Mouse (Mus musculus) kidney, embryonic 15.5 days (tissue): Measurements from ENCODE around the gene Pxdn. TPM values are rescaled to one million over a fixed set of nuclear protein-coding genes. Genes with fewer than 3 reads are reported as not detected.

ENCODE experiments used
- ATAC-seq: fragments of 200-750 bp; cut with Nextera tagmentation; replicated peaks from 2 replicates; pipeline ENCODE4 v1.8.0; 2017; ENCODE audit warnings: moderate TSS enrichment; ENCODE audit not compliant: low FRiP score
- H3K27ac ChIP-seq: fragments of 300-500 bp; sonication (generic); 2 replicates; pipeline ENCODE4 v1.5.1; 2015; ENCODE audit warnings: mild to moderate bottlenecking, inconsistent platforms
- H3K27me3 ChIP-seq: fragments of 300-500 bp; sonication (generic); 2 replicates; pipeline ENCODE4 v1.6.1; 2015; ENCODE audit warnings: inconsistent platforms
- H3K36me3 ChIP-seq: fragments of 300-500 bp; sonication (generic); 2 replicates; pipeline ENCODE4 v1.6.1; 2015; ENCODE audit warnings: inconsistent platforms
- H3K4me1 ChIP-seq: fragments of 300-500 bp; sonication (generic); 2 replicates; pipeline ENCODE4 v1.6.1; 2015; ENCODE audit warnings: inconsistent platforms
- H3K4me2 ChIP-seq: fragments of 300-500 bp; sonication (generic); 2 replicates; pipeline ENCODE4 v1.6.1; 2015; ENCODE audit warnings: moderate library complexity, mild to moderate bottlenecking, inconsistent platforms
- H3K4me3 ChIP-seq: fragments of 300-500 bp; sonication (generic); replicated peaks from 2 replicates; pipeline ENCODE4 v1.5.1; 2015; ENCODE audit warnings: mild to moderate bottlenecking, inconsistent platforms
- H3K9ac ChIP-seq: fragments of 300-500 bp; sonication (generic); 2 replicates; pipeline ENCODE4 v1.6.1; 2015; ENCODE audit warnings: mild to moderate bottlenecking, inconsistent platforms
- H3K9me3 ChIP-seq: fragments of 300-500 bp; sonication (generic); replicated peaks from 2 replicates; pipeline ENCODE4 v1.6.1; 2016; ENCODE audit warnings: inconsistent platforms
- WGBS: fragments of 180-500 bp; shearing (Covaris S2); methylation state at CpG from one replicate; pipeline ENCODE4 v1.1.7; 2015; ENCODE audit warnings: mixed read lengths; 5-methylcytosine and 5-hydroxymethylcytosine counted together
- polyA plus RNA-seq: library from polyadenylated mRNA; unstranded; fragments of >200 nt; fragmentation: Nextera tagmentation; extraction: Ambion mirVana; gene quantifications from 2 replicates; pipeline ENCODE4 v1.2.1, GENCODE M21; 2015

Gene Pxdn
- polyA plus RNA-seq, 1 experiment from 2014 or later: 100.0 TPM

- Histone ChIP-seq H3K9me3 (no peaks in the 10 kb centered on the region), H3K27me3 (no peaks in the 10 kb centered on the region), H3K36me3 (peaks cover 94% of the 10 kb centered on the region), H3K4me1 (no peaks in the 10 kb centered on the region), H3K9ac (no peak overlapping the region), H3K4me2 (no peak overlapping the region), H3K27ac (no peak overlapping the region), H3K4me3 (no peak overlapping the region)
- WGBS: 96% methylated on average over 16 of the region's 16 CpGs
- no peak for ATAC-seq
These were observed 64.5 kb downstream of the Pxdn start for GRCm38 (mm10) chr12:30001951-30002350.

- H3K4me1 ChIP-seq: no peaks in the 10 kb centered on the region
- H3K36me3 ChIP-seq: peaks cover 91% of the 10 kb centered on the region
These were observed 66.4 kb downstream of the Pxdn start for GRCm38 (mm10) chr12:30003680-30004364.

GRCm38 (mm10) chr12:30004365-30004723 lies 66.9 kb downstream of the Pxdn start:
- Histone ChIP-seq H3K4me1 (no peaks in the 10 kb centered on the region), H3K4me2 (no peak overlapping the region), H3K36me3 (peaks cover 91% of the 10 kb centered on the region), H3K9me3 (no peaks in the 10 kb centered on the region), H3K27me3 (no peaks in the 10 kb centered on the region), H3K4me3 (no peak overlapping the region), H3K9ac (no peak overlapping the region), H3K27ac (no peak overlapping the region)
- ATAC-seq: no peak
- WGBS: 85% methylated on average over 5 of the region's 5 CpGs

More at GRCm38 (mm10) chr12:30003680-30004364, 66.4 kb downstream of the Pxdn start:
- Histone ChIP-seq H3K9me3 (no peaks in the 10 kb centered on the region), H3K4me2 (no peak overlapping the region), H3K9ac (no peak overlapping the region), H3K27me3 (no peaks in the 10 kb centered on the region), H3K4me3 (no peak overlapping the region), H3K27ac (no peak overlapping the region)
- WGBS: 84% methylated on average over 14 of the region's 14 CpGs
- no peak for ATAC-seq

- Histone ChIP-seq H3K4me3 (no peak overlapping the region), H3K4me1 (no peaks in the 10 kb centered on the region), H3K27ac (no peak overlapping the region), H3K9me3 (no peaks in the 10 kb centered on the region), H3K4me2 (no peak overlapping the region), H3K36me3 (peaks cover 89% of the 10 kb centered on the region), H3K27me3 (no peaks in the 10 kb centered on the region), H3K9ac (no peak overlapping the region)
- no peak for ATAC-seq
- 80% methylated on average over 9 of the region's 9 CpGs for WGBS
These were observed 69.2 kb downstream of the Pxdn start for GRCm38 (mm10) chr12:30006586-30006985.

GRCm38 (mm10) chr12:30008741-30009140 lies 71.3 kb downstream of the Pxdn start:
- no peak overlapping the region for H3K4me2 ChIP-seq
- H3K27ac ChIP-seq: no peak overlapping the region
- WGBS: 90% methylated on average over 5 of the region's 5 CpGs
- no peaks in the 10 kb centered on the region for H3K27me3 ChIP-seq
- no peak overlapping the region for H3K9ac ChIP-seq
- no peak overlapping the region for H3K4me3 ChIP-seq
- no peaks in the 10 kb centered on the region for H3K4me1 ChIP-seq
- no peaks in the 10 kb centered on the region for H3K9me3 ChIP-seq
- H3K36me3 ChIP-seq: peaks cover 89% of the 10 kb centered on the region
- no peak for ATAC-seq

- WGBS: 87% methylated on average over 9 of the region's 9 CpGs
- no peaks in the 10 kb centered on the region for H3K27me3 ChIP-seq
- H3K9me3 ChIP-seq: no peaks in the 10 kb centered on the region
- H3K4me3 ChIP-seq: no peak overlapping the region
- no peak overlapping the region for H3K9ac ChIP-seq
- no peak for ATAC-seq
- H3K4me1 ChIP-seq: no peaks in the 10 kb centered on the region
- H3K27ac ChIP-seq: no peak overlapping the region
- H3K36me3 ChIP-seq: peaks cover 84% of the 10 kb centered on the region
- no peak overlapping the region for H3K4me2 ChIP-seq
These were observed 78.1 kb downstream of the Pxdn start for GRCm38 (mm10) chr12:30015501-30015900.

GRCm38 (mm10) chr12:30017131-30017530 lies 79.7 kb downstream of the Pxdn start:
- H3K4me1 ChIP-seq: no peaks in the 10 kb centered on the region
- H3K4me2 ChIP-seq: no peak overlapping the region
- H3K27ac ChIP-seq: no peak overlapping the region
- no peak overlapping the region for H3K4me3 ChIP-seq
- no peak overlapping the region for H3K9ac ChIP-seq
- no peaks in the 10 kb centered on the region for H3K9me3 ChIP-seq
- WGBS: 76% methylated on average over 3 of the region's 3 CpGs
- no peaks in the 10 kb centered on the region for H3K27me3 ChIP-seq
- ATAC-seq: no peak
- peaks cover 68% of the 10 kb centered on the region for H3K36me3 ChIP-seq

GRCm38 (mm10) chr12:30020447-30020846 lies 83.0 kb downstream of the Pxdn start:
- no peak overlapping the region for H3K4me2 ChIP-seq
- peaks cover 35% of the 10 kb centered on the region for H3K36me3 ChIP-seq
- H3K4me3 ChIP-seq: no peak overlapping the region
- H3K27me3 ChIP-seq: no peaks in the 10 kb centered on the region
- no peak for ATAC-seq
- H3K9ac ChIP-seq: no peak overlapping the region
- H3K27ac ChIP-seq: no peak overlapping the region
- H3K4me1 ChIP-seq: no peaks in the 10 kb centered on the region
- H3K9me3 ChIP-seq: no peaks in the 10 kb centered on the region

- Histone ChIP-seq H3K27me3 (no peaks in the 10 kb centered on the region), H3K9ac (no peak overlapping the region), H3K36me3 (peaks cover 7% of the 10 kb centered on the region; the same call in 1 of the 2 replicates), H3K9me3 (no peaks in the 10 kb centered on the region), H3K27ac (no peak overlapping the region), H3K4me2 (no peak overlapping the region), H3K4me1 (no peaks in the 10 kb centered on the region), H3K4me3 (no peak overlapping the region)
- ATAC-seq: no peak
- 55% methylated on average over 3 of the region's 3 CpGs for WGBS
These were observed 86.1 kb downstream of the Pxdn start for GRCm38 (mm10) chr12:30023491-30023890.

- Histone ChIP-seq H3K4me3 (no peak overlapping the region), H3K27ac (no peak overlapping the region), H3K4me2 (no peak overlapping the region), H3K9ac (no peak overlapping the region), H3K9me3 (no peaks in the 10 kb centered on the region), H3K27me3 (no peaks in the 10 kb centered on the region), H3K4me1 (no peaks in the 10 kb centered on the region), H3K36me3 (no peaks in the 10 kb centered on the region)
- 62% methylated on average over 2 of the region's 2 CpGs for WGBS
- ATAC-seq: no peak
These were observed 86.9 kb downstream of the Pxdn start for GRCm38 (mm10) chr12:30024264-30024825.

- no peak overlapping the region for H3K4me2 ChIP-seq
- H3K9me3 ChIP-seq: no peaks in the 10 kb centered on the region
- H3K36me3 ChIP-seq: no peaks in the 10 kb centered on the region
- no peak for ATAC-seq
- no peak overlapping the region for H3K4me3 ChIP-seq
- no peak overlapping the region for H3K9ac ChIP-seq
- no peaks in the 10 kb centered on the region for H3K4me1 ChIP-seq
- H3K27ac ChIP-seq: no peak overlapping the region
- WGBS: 82% methylated on average over 3 of the region's 3 CpGs
- no peaks in the 10 kb centered on the region for H3K27me3 ChIP-seq
These were observed 90.4 kb downstream of the Pxdn start for GRCm38 (mm10) chr12:30027721-30028340.

GRCm38 (mm10) chr12:30029111-30029510 lies 91.7 kb downstream of the Pxdn start:
- no peak overlapping the region for H3K9ac ChIP-seq
- no peak for ATAC-seq
- H3K27me3 ChIP-seq: no peaks in the 10 kb centered on the region
- H3K4me2 ChIP-seq: no peak overlapping the region
- no peak overlapping the region for H3K4me3 ChIP-seq
- no peaks in the 10 kb centered on the region for H3K9me3 ChIP-seq
- 73% methylated on average over 1 of the region's 1 CpGs for WGBS
- no peak overlapping the region for H3K27ac ChIP-seq
- H3K4me1 ChIP-seq: no peaks in the 10 kb centered on the region
- no peaks in the 10 kb centered on the region for H3K36me3 ChIP-seq
